Mouse (Mus musculus) olfactory bulb, adult 2 months (tissue): ENCODE data around the gene Bdh1.

Experiments used
- CTCF ChIP-seq: fragments of 200-500 bp; IDR thresholded peaks from 2 replicates; pipeline ENCODE4 v1.5.1; 2012; ENCODE audit warnings: low read depth, mild to moderate bottlenecking, low read length, moderate library complexity; ENCODE audit not compliant: insufficient read depth
- POLR2A ChIP-seq: fragments of 200-500 bp; IDR thresholded peaks from 2 replicates; pipeline ENCODE4 v1.6.1; 2012; ENCODE audit warnings: mild to moderate bottlenecking, low read depth, low read length, moderate library complexity; ENCODE audit not compliant: insufficient read depth

DNA sequence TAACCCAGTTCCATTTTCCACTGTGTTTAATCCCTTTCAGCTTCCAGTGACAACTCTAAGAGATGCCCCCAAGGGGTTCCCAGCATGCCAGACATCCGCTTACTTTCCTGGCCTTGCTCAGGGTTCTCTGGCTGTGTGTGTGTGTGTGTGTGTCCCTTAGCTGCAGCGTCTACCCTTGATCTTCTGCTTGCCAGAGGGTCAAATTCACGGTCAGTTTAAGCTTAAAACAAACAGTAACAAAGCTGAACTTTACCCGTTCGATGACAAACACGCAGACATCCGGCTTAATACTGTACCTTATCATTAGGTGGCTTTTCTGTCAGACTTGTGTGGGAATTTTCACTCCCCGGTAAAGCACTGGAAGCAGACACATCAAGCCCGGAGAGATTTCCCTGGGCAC lies at the start of gene Bdh1:
- TF ChIP-seq CTCF (no peak), POLR2A (no peak)
